Mouse (Mus musculus) neutrophil, adult 5-6 weeks (primary cell): ENCODE data around the gene Rnf208. TPM values are rescaled to one million over a fixed set of nuclear protein-coding genes. Genes with fewer than 3 reads are reported as not detected.

Experiments used
- ATAC-seq: fragments of 151-379, 151-347 bp; 2 replicates; pipeline ENCODE4 v1.8.0; 2017; ENCODE audit warnings: mild to moderate bottlenecking, moderate TSS enrichment; ENCODE audit not compliant: insufficient number of reproducible peaks, poor library complexity, low FRiP score, severe bottlenecking; ENCODE audit errors: extremely low read depth
- total RNA-seq: library from RNA; stranded (forward); fragments of 200-1000 nt; gene quantifications from 2 replicates; pipeline ENCODE4 v1.2.3, GENCODE M21; 2017

Rnf208 gene
- total RNA-seq, 1 experiment from 2014 or later = 0.58 TPM

- no peak for ATAC-seq
These were observed 49.4 kb downstream of the Rnf208 start for GRCm38 (mm10) chr2:25291184-25292053.

DNA sequence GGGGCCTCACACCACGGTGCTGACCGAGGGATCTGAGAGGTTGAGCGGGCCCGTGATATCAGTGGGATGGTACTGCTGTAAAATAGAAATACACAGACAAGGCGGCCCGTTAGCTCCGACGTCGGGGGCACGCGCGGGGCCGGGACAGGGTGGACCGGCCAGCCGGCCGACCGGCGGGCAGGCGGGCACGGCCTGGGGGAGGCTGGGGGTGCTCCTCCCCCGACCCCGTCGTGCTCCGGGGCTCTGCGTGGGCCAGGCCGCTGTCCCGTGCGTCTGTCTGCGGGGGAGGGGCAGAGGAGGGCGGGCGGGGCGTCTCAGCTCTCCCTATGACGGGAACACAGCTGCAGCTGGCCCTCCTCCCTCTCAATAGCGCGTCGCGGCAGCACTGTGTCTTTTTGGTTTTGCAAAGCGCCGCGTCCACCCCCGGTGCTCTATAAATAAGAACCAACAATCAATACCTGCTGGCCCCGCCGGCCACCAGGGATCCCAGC is 50.0 kb downstream of the Rnf208 start:
- ATAC-seq = no peak

DNA sequence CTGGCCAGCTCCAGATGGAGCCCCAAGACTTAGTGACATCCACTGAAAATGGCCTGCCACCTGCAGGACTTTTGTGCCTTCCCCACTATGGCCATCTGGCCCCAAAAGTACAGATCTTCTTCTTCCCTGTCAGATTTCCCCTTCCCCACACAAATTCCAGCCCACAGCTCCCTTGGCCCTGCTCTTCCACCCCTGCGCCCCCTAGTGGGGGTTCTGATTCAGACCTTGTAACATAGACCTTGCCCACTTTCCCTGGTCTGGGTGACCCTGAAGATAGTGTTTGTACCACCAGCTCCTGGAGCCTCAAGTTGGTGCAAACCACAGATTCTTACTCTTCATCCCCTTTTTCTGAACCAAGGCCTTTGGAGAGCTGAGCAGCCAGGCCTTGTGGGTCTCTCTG is 50.8 kb downstream of the Rnf208 start:
- ATAC-seq = peak; percentile 42; the same call in 1 of the 2 replicates

GRCm38 (mm10) chr2:25293706-25294105 is 51.7 kb downstream of the Rnf208 start:
- no peak for ATAC-seq

Other genes starting within 250 kb of the Rnf208 start
- gene Nsmf, start 187.9 kb upstream of the Rnf208 start, total RNA-seq = 21.5 and 22.8 TPM in 2 replicates
- not detected in 2 replicates for gene Entpd8, start 162.0 kb upstream of the Rnf208 start, total RNA-seq
- not detected in 2 replicates for gene Noxa1, start 147.1 kb upstream of the Rnf208 start, total RNA-seq
- gene Nrarp, start 61.5 kb upstream of the Rnf208 start, total RNA-seq = 1.7 and 3.6 TPM in 2 replicates
- 50.0 and 56.1 TPM in 2 replicates for gene Tor4a, start 45.4 kb upstream of the Rnf208 start, total RNA-seq
- 95.0 and 104 TPM in 2 replicates for gene Nelfb, start 30.8 kb upstream of the Rnf208 start, total RNA-seq
- not detected in 2 replicates for gene Stpg3, start 27.6 kb upstream of the Rnf208 start, total RNA-seq
- gene Fam166a, start 23.5 kb upstream of the Rnf208 start, total RNA-seq = not detected in 2 replicates
- gene Tubb4b, start 17.6 kb upstream of the Rnf208 start, total RNA-seq = 222 and 223 TPM in 2 replicates
- gene Slc34a3, start 7.9 kb upstream of the Rnf208 start, total RNA-seq = not detected in 2 replicates
- not detected in 2 replicates for gene Rnf224, start 5.5 kb upstream of the Rnf208 start, total RNA-seq
- 1.0 TPM in 1 of 2 replicates, not detected in the other for gene Cysrt1, start 197 bp downstream of the Rnf208 start, total RNA-seq
- 6.1 and 8.7 TPM in 2 replicates for gene AL732309.1, start 4.6 kb downstream of the Rnf208 start, total RNA-seq
- 6.9 and 16.7 TPM in 2 replicates for gene Tmem203, start 13.2 kb downstream of the Rnf208 start, total RNA-seq
- gene Tprn, start 20.4 kb downstream of the Rnf208 start, total RNA-seq = 4.9 and 6.9 TPM in 2 replicates
- gene Ssna1, start 30.2 kb downstream of the Rnf208 start, total RNA-seq = 31.0 and 33.0 TPM in 2 replicates
- 49.5 and 82.2 TPM in 2 replicates for gene Anapc2, start 30.2 kb downstream of the Rnf208 start, total RNA-seq
- gene Tmem210, start 45.9 kb downstream of the Rnf208 start, total RNA-seq = not detected in 2 replicates
- gene Lrrc26, start 47.7 kb downstream of the Rnf208 start, total RNA-seq = not detected in 2 replicates
- not detected in 2 replicates for gene Grin1, start 76.9 kb downstream of the Rnf208 start, total RNA-seq
- 49.2 and 79.5 TPM in 2 replicates for gene Man1b1, start 90.1 kb downstream of the Rnf208 start, total RNA-seq
- gene Dpp7, start 114.1 kb downstream of the Rnf208 start, total RNA-seq = 24.7 and 25.5 TPM in 2 replicates
- gene Uap1l1, start 123.4 kb downstream of the Rnf208 start, total RNA-seq = 8.7 and 11.7 TPM in 2 replicates
- gene Sapcd2, start 130.1 kb downstream of the Rnf208 start, total RNA-seq = not detected in 2 replicates
- not detected in 2 replicates for gene Entpd2, start 153.6 kb downstream of the Rnf208 start, total RNA-seq
- not detected in 2 replicates for gene Npdc1, start 157.1 kb downstream of the Rnf208 start, total RNA-seq
- gene Fut7, start 181.0 kb downstream of the Rnf208 start, total RNA-seq = 4.0 and 4.5 TPM in 2 replicates
- gene Abca2, start 186.4 kb downstream of the Rnf208 start, total RNA-seq = 15.7 and 21.4 TPM in 2 replicates
- gene Clic3, start 214.6 kb downstream of the Rnf208 start, total RNA-seq = not detected in 2 replicates
- gene Paxx, start 218.8 kb downstream of the Rnf208 start, total RNA-seq = 38.3 and 54.9 TPM in 2 replicates
- gene Ptgds, start 227.8 kb downstream of the Rnf208 start, total RNA-seq = not detected in 2 replicates